Mouse (Mus musculus) liver, embryonic 14 days (tissue): ENCODE data around the gene Ganc. TPM values are rescaled to one million over a fixed set of nuclear protein-coding genes. Genes with fewer than 3 reads are reported as not detected.

Experiments
- polyA plus RNA-seq: library from polyadenylated mRNA; depleted of rRNA; stranded (reverse); fragments of >200 nt; gene quantifications from 2 replicates; pipeline ENCODE4 v1.2.3, GENCODE M21; 2012; rRNA removed

The Ganc gene
- 4.8 and 5.5 TPM in 2 replicates for polyA plus RNA-seq

GRCm38 (mm10) chr2:120403653-120403985 is at the start of gene Ganc:
Ganc (plus strand) TSS chr2:120403896.

DNA sequence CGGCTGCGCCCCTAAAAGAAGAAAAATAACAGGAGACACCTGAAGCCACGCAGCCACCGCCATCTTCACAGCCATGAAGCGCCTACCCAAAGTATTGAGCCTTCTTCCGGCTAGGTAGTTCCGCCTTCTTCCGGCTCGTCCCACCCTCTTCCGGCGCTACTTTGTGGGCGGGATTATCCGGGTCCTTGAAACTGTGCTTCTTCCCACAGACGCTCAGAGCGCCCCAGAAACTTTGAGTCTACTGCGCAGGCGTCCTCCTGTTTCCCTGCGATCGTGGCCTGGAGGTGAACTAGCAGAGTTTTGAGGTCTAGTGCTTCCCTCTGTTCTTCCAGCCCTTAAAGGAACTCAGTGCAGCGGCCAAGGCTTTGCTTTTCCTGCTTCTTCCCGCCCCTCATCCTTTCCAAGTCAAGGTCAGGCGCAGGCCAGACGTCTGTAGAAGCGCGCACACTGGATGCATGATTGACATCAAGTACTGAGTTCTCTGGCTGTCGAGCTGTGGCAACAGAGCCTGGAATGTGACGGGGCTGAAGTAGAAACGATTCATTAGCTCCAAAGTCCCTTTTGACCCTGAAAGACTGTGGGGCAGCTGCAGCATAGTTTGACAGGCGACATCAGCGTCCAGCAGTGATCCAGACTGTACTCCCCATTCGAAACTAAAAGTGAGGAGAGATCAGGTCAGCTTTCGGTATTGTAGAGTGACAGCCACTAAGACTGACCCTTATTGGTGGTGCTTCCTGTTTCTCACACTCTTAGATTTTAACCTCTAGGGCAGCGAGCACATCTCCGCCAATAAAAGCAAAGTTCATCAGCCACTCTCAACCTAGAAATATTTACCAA is 508 bp downstream of the Ganc start, which contains the start of gene Tmem87a:
Gene Tmem87a, minus strand, starts transcription at position 128 of the 837 bp plus-strand sequence.

GRCm38 (mm10) chr2:120455719-120456118 is 52.0 kb downstream of the Ganc start, which contains the start of gene Capn3:
Capn3 (plus strand) TSS chr2:120456019.

Other genes starting within 250 kb of the Ganc start
- 6.9 and 7.5 TPM in 2 replicates for gene Ehd4, start 249.3 kb upstream of the Ganc start, polyA plus RNA-seq
- gene Pla2g4e, start 158.6 kb upstream of the Ganc start, polyA plus RNA-seq, result under 0.01 and 0.01 TPM in 2 replicates
- under 0.01 TPM in 1 of 2 replicates, not detected in the other for gene Pla2g4d, start 114.7 kb upstream of the Ganc start, polyA plus RNA-seq
- 0.01 TPM in 2 replicates for gene Pla2g4f, start 89.7 kb upstream of the Ganc start, polyA plus RNA-seq
- gene Vps39, start 50.8 kb upstream of the Ganc start, polyA plus RNA-seq, result 6.6 and 7.0 TPM in 2 replicates
- 6.2 and 6.6 TPM in 2 replicates for gene Tmem87a, start 217 bp downstream of the Ganc start, polyA plus RNA-seq
- 2.2 and 3.1 TPM in 2 replicates for gene Capn3, start 52.1 kb downstream of the Ganc start, polyA plus RNA-seq
- 14.2 and 17.1 TPM in 2 replicates for gene Zfp106, start 159.9 kb downstream of the Ganc start, polyA plus RNA-seq
- gene Snap23, start 163.8 kb downstream of the Ganc start, polyA plus RNA-seq, result 17.0 and 19.9 TPM in 2 replicates
- 8.2 and 9.5 TPM in 2 replicates for gene Haus2, start 205.5 kb downstream of the Ganc start, polyA plus RNA-seq
- gene Lrrc57, start 205.6 kb downstream of the Ganc start, polyA plus RNA-seq, result 7.2 and 9.4 TPM in 2 replicates
- 1.4 and 1.6 TPM in 2 replicates for gene Stard9, start 225.2 kb downstream of the Ganc start, polyA plus RNA-seq